Mouse (Mus musculus): Measurements from ENCODE around the gene Unc45a. TPM values are rescaled to one million over a fixed set of nuclear protein-coding genes. Genes with fewer than 3 reads are reported as not detected.
A peak's percentile ranks its signal among the peaks of the same experiment; 100 is the strongest.
"Not testable (repeated sequence)": the region's sequence is repeated elsewhere in the genome, so short reads cannot be mapped to it uniquely, and the experiment has no call there.

Unc45a gene
- polyA plus RNA-seq, 1 experiment: 52.5 TPM

DNA sequence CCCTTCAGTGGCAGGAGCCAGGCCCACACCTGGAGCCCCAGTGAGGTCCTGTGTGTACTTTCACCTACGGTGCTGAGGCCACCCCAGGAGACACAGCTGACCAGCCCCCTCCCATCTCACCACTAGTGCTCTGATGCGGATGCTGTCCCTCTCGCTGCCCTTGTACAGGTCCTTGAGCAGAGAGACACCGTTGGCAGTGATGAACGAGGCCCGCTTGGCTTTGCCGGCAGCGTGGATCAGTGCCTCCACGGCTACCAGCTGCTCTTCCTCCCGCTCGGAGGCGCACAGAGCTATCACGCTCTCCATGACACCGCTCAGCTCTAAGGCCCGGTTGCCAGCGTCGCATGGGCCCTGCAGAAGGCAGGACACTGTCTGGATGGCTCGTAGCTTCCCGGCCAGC lies 9.4 kb downstream of the Unc45a start:
- no peak for DNase-seq (ENCODE audit: extremely low spot score in 1 of 2, low spot score in 1 of 2)

DNA sequence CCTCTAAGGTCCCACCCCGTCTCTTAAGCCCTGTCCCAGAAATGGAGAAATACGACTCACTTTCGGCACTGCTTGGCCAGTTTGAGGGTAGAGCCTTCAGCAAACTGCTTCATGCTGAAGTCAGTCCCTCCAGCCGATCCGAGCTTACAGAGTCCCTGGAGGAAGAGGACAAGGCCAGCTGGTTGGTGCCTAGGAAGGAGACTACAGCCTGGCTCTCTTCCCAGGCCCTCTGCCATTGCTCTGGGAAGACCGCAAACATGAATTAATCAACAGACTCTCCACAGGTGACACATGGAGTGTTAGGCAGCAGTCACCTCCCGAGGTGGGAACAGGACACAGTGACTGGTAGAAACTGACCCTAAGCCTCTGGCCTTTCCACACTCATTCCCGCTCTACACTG lies 10.5 kb downstream of the Unc45a start:
- no peak for DNase-seq (ENCODE audit: extremely low spot score in 1 of 2, low spot score in 1 of 2)

DNA sequence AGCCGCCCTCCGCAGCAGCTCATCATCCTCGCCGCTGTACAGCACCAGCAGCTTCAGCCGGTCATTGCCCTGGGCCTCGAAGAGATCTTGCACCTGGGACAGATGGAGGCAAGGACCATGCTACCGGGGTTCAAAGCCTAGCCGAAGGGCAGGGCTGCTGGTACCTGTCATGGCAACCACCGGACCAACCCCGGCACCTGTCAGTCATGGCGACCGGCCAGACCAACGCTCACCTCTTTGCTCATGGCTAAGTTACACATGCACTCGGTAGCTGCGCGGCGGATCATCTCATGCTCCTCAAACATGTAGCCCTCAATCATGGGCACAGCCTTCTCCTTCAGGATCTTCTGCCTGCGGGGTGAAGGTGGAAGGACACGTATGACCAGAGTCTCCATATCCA lies 14.7 kb downstream of the Unc45a start:
- no peak for DNase-seq (ENCODE audit: extremely low spot score in 1 of 2, low spot score in 1 of 2)

DNA sequence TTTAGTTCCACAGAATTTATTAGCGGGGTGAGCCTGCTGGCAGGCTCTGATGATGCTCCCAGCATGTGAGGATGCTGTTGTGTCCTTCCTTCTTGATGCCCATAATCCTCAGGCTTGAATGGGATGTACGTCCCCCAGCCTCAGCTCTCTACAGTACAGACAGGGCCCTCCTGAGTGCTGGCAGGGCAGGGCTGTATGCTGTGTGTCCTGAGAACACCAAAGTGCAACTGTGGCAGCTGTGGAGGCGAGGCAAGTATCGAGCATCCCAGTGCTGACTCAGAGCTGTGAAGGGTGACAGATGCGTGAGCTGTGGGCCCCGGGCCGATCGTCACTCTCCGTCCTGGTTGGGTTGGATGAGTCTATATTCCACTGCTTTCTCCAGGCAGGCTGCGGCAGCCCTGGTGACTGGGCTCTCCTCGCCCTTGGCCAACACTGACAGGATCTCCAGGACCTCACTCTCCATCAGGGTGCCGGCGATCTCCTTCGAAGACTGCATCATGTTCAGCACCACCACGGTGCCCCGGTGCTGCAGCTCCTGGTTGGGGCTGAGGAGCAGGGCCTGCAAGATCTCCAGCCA lies 15.4 kb downstream of the Unc45a start:
- peak in 1 of 2 experiments; percentile 35 for DNase-seq (ENCODE audit: extremely low spot score in 1 of 2, low spot score in 1 of 2)

DNA sequence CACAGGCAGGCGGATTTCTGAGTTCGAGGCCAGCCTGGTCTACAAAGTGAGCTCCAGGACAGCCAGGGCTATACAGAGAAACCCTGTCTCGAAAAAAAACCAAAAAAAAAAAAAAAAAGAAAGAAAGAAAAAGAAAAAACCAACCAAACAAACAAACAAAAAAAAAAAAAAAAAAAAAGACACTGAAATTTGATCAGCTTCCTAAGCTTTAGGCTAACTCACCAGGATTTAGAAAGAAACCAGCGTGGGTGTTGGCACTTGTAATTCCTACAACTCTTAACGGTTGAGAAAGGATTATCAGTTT lies 16.0 kb downstream of the Unc45a start:
- DNase-seq (ENCODE audit: extremely low spot score in 1 of 2, low spot score in 1 of 2): not testable (repeated sequence)

DNA sequence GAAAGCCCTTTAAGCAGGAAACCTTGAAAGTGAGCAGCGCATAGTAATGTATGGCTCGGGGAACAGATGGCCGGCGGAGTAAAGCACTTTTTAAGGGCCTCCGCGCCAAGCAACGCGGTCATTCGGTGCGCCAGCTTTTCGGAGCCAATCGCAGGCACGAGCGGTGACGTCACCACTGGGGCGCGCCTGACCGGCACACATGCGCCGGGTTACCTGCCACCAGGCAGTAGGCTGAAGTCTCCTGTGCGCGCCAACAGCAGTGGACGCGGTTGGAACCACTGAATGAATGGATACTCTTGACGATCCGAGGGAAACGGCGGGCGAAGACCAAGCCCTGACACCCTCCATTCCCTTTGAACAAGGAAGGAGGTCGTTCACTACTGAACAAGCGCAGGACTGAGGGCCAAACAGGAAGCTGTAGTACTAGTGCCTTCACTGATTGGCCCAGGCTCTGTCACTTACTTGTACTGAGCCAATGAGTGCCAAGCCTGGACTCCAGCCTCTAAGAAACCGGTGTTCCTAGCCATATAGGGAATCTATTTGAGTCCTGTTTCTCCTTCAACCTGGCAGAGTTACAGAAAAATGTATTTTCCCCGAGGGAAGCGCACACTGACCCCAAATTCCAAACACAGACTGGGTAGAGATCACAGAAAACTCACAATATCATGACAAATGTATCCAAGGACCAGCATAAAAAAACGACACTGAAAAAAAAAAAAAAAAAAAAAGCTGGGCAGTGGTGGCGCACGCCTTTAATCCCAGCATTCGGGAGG lies 16.6 kb downstream of the Unc45a start, which contains the start of gene Rccd1:
TSS of gene Rccd1 (minus strand) at position 412 of the 773 bp plus-strand sequence.
- peak; percentile 93 to 96 for DNase-seq (ENCODE audit: extremely low spot score in 1 of 2, low spot score in 1 of 2)

DNA sequence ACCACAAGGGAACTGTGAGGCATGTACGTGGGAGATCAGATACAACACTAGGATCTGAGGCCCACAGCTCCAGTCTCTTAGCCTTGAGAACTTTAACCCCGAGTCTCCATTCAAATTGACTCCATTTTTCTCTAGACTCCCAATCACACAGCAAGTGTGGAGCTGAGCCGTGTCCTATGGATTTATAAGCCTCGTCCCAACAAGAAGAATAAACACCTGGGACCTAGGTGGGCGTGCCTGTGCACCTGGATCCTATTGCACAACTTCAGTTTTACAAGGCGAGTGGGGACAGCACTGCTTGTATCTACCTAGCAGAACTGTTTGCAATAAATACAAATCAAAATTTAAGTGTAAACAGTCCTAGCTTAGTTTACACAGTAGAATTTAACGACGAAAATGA lies 17.5 kb downstream of the Unc45a start:
- no peak for DNase-seq (ENCODE audit: extremely low spot score in 1 of 2, low spot score in 1 of 2)

DNA sequence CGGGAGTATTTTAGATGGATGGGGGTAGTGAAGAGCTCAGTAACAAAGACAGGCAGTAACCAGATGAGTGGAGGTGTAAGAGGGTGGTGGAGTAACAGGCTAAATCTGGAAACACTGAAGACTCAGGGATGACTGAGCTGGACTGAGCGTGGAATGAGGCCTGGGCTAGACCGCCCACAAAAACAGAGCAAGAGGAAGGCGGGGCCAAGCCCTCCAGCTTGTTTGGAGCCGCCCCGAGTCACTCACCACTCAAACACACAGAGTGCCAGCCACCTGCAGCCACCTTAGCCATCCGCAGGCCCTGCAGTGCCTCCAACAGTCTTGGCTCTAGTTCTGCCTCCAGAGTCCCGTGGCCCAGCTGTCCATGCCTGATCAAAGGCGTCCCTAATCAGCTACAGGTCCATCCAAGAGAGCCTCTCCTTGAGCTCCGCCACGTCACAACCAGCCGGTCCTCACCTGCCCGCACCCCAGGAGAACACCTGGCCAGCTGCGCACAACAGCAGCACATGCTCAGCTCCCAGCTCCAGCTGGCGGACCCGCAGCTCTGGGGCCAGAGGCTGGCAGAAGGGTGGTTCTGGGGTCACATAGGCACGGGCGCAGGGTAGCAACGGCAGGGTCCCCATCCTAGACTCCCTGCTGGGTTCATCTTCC lies 20.8 kb downstream of the Unc45a start:
- no peak for DNase-seq (ENCODE audit: extremely low spot score in 1 of 2, low spot score in 1 of 2)

DNA sequence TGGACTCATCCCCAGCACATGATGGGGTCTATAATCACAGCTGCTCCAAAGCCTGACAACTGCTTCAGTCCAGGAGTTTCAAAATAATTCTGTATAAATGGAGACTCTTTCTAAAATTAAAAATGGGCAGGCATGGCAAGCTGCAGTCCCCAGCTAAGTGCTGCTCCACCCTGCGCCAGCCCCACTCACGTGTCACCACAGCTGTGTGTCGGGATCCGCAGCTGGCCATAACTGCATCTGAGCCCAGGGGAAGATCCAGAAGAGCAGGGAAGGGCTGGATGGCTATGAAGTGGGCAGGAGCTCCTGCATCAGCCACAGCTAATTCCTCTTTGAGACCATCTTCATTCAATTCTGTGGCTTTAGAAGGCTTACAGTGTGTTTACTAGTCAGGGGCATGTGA lies 22.1 kb downstream of the Unc45a start:
- DNase-seq (ENCODE audit: extremely low spot score in 1 of 2, low spot score in 1 of 2): no peak

DNA sequence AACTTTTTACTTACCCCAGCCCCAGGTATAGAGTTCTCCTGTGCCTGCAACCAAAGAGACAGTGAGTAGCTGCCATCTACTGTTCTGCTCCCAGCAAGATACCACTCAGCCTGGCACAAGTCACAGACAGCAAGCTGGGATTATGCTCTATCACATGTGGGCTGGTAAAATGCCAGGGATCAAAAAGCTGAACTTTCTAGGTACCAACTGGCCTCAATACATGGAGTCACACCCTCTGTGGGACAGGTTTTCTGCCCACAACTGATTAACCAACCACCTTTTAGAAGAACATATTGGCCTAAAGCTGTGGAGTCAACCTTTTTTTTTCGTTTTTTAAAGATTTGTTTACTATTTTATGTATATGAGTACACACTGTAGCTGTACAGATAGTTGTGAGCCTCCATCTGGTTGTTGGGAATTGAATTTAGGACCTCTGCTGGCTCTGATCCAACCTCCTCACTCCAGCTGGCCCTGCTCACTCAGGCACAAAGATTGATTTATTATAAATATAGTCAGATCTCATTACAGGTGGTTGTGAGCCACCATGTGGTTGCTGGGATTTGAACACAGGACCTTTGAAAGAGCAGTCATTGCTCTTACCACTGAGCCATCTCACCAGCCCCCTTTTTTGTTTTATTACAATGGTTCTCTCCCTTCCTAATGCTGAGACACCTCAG lies 23.2 kb downstream of the Unc45a start:
- no peak for DNase-seq (ENCODE audit: extremely low spot score in 1 of 2, low spot score in 1 of 2)

DNA sequence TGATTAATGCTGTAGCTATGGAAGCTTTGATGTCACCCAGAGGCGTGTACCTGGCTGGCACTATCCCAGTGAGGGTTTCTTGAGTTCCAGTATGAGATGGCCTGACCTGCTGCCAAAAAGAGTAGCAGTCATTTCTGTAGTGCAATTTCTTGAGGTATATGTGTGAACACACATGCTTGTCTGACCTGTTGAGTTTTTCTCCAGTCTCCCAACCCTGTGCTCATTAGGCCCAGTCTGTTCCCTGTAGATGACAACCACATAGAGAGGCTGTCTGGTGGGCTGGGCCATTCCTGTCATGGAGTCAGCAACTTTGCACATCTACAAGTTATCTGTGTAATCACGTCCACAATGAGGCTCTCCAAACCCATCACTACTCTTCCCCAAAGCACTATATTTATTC lies 25.1 kb downstream of the Unc45a start:
- no peak for DNase-seq (ENCODE audit: extremely low spot score in 1 of 2, low spot score in 1 of 2)

DNA sequence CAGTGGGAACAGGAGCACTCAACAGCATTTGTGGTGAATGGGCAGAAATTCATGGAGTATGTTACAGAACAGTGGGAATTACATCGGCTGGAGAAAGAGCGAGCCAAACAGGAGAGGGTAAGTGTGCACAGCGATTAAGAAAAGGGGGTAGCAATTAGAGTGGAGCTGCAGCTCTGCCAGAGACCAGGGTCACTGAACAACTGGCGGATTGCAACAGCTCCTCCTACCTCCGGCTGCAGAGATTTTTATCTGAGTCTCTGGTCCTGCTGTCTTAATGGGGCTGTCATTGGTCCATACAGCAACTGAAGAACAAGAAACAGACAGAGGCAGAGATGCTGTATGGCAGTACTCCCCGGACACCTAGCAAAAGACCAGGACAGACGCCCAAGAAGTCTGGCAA lies 30.0 kb downstream of the Unc45a start:
- DNase-seq (ENCODE audit: extremely low spot score in 1 of 2, low spot score in 1 of 2): no peak

DNA sequence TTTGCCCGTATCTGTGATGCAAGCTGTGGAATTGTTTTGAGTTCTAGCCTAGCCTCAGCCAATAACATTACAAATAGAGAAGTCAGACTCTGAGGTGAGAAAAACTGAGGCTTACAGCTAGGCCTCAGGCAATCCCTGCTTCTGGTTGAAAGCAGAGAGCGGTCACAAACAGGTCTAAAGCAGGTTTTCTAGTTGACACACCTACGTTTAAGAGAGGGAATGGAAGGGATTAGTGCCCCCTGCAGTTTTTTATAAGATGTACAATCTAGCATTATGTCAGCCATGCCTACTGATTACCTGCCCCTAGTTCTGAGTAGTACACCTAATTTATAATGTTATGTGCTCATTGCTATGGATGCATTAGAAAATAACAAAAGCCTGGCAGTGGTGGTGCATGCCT lies 33.0 kb downstream of the Unc45a start:
- DNase-seq (ENCODE audit: extremely low spot score in 1 of 2, low spot score in 1 of 2): no peak

DNA sequence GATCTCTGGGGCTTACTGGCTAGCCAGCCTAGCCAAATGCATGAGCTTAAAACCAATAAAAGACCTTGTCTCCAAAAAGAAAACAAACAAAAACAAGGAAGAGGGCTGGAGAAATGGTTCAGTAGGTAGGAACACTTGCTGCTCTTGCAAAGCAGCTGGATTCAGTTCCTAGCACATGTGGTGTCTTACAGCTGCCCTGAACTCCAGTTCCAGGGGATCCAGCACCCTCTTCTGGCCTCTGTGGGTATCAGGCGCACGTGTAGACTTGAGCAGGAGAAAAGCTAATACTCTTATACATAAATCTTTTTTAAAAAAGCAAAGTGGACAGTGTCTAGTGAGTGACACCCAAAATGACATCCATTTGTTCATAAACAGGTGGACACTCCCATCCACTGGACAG lies 39.3 kb downstream of the Unc45a start:
- no peak for DNase-seq (ENCODE audit: extremely low spot score in 1 of 2, low spot score in 1 of 2)

DNA sequence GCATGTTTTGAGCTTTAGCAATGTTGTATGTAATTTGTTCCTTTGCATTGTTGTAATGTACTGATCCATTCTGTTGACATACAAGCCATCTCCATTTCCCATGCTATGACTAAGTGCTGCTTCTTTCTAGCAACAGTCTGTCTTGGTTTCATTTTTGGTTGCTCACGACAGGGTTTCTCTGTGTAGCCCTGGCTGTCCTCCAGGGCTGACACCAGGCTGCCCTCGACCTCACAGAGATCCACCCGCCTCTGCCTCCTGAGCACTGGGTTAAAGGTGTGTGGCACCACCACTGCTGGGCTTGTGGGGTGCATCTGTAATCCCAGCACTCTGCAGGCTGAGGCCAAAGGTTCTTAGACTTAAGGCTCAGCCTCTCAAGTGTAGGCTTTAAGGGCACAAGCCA lies 41.2 kb downstream of the Unc45a start:
- no peak for DNase-seq (ENCODE audit: extremely low spot score in 1 of 2, low spot score in 1 of 2)

DNA sequence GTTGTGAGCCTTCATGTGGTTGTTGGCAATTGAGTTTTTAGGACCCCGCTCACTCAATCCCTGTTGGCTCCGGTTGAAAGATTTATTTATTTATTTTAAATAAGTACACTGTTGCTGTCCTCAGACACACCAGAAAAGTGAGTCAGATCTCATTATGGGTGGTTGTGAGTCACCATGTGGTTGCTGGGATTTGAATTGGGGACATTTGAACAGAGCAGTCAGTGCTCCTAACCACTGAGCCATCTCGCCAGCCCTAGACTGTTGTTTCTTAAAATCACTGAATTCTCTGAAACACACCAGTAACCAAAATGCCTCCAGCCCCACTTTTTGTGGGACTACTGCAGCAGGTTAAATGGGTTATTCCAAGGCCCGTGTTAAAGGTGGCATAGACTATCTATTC lies 42.1 kb downstream of the Unc45a start:
- DNase-seq (ENCODE audit: extremely low spot score in 1 of 2, low spot score in 1 of 2): no peak

DNA sequence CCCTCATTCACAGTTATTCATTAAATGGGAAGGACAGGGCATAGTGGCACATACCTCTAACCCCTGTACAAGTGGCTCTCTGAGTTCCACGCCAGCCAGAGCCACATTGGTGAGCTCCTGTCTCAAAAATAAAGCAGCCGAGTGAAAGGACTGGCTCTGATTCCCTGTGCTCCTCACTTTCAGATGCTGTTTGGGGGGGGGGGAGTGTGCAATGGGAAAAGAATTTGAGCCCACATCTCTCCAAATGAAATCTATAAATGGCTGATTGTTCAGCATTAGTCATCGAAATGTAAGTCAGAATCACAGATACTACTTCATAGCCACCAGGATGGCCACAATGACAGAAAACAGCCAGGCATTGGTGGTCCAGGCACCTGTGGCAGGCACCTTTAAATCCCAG lies 43.8 kb downstream of the Unc45a start:
- no peak for DNase-seq (ENCODE audit: extremely low spot score in 1 of 2, low spot score in 1 of 2)

DNA sequence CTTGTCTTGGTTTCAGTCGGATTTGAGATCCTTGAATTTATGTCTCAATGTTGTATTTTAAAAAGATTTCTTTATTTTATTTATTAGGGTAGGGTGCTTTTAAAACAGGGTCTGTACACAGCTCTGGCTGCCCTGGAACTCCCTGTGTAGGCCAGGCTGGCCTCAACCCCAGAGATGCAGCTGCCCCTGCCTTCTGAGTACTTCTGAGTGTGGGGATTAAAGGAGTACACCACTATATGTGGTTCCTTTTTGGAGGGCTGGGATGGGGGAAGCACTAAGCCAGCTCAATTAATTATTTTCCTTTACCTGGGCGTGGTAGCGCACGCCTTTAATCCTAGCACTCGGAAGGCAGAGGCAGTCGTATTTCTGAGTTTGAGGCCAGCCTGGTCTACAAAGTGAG lies 44.3 kb downstream of the Unc45a start:
- no peak for DNase-seq (ENCODE audit: extremely low spot score in 1 of 2, low spot score in 1 of 2)

DNA sequence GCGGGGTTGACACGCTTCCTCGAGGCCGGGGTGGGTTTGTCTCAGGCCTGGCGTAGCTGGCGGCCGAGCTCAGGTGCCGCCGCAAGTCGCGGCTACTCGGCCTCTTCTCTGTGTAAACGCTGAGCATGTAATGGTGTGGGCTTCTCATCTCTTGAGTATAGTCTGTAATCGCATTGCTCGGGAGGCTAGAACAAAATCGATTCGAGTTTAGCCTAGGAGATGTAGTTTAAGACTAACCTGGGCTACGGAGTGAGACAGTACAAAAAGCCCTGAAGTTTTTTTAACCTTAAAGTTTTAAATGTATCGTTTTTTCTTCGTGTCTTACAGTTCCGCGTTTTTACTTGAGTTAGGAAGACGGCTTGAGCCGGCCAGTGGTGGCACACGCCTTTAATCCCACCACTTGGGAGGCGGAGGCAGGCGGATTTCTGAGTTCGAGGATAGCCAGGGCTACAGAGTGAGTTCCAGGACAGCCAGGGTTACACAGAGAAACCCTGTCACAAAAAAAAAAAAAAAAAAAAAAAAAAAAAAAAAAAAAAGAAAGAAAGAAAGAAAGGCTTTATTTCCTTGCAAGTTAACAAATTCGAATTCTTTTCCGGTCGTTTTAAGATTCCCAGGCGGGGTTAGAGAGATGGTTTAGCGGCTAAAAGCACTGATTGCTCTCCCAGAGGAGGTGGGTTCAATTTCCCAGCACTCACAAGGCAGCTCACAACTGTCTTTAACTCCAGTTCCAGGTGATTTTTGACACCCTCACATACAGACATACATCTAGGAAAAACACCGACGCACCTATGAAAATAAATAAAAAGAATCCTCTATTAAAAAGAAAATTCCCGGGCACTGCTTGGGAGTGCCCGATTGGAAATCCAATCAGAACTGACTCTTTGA lies 45.8 kb downstream of the Unc45a start:
- DNase-seq (ENCODE audit: extremely low spot score in 1 of 2, low spot score in 1 of 2): no peak

DNA sequence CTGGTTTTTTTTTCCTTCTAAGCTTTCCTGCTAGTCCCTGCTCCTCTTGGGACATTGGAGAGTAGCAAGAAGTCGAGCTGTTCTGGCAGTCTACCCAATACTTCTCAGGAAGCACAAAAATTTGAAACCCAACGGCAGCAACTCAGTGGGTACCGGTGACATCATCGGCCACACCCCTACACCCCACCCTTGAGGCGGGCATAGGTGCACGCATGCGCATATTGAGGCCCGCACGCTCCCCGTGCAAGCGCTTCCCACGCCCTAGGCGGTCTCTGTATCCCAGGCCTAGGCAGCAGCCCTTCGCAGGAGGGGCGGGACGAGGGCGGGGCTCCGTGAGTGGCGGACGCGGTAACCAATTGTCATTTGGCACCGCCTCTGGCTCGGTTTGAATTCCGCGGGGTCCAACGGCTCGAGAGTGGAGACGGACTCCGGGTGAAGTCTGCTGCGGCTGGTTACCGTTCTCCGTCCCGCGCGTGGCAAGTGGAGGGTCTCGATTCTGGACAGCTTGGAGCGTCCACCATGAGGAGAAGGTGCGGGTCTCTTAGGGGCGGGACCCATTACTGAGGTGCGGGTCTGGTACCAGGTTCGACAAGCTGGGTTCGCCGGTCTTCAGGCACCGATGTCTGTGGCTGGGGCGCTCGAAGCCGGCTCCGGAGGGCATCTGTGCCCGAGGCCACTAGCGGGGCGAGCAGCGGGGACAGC lies 46.6 kb downstream of the Unc45a start, which contains the start of gene Prc1:
TSS of gene Prc1 (plus strand) at position 389 of the 702 bp plus-strand sequence.
- DNase-seq (ENCODE audit: extremely low spot score in 1 of 2, low spot score in 1 of 2): peak; percentile 97 to 99
